Mouse (Mus musculus): ENCODE measurements around the gene Oog3. TPM values are rescaled to one million over a fixed set of nuclear protein-coding genes. Genes with fewer than 3 reads are reported as not detected.

Oog3 gene
- not detected in 2 replicates for total RNA-seq (2014; fragmentation: Nextera tagmentation)
- not detected in 2 replicates for total RNA-seq (2017)

GRCm38 (mm10) chr4:144162563-144162962 lies at the start of gene Oog3:
Gene Oog3, minus strand, starts transcription at chr4:144162663.
- ATAC-seq (replicated peaks; ENCODE audit: low FRiP score, low TSS enrichment, poor library complexity, severe bottlenecking), result no peak

DNA sequence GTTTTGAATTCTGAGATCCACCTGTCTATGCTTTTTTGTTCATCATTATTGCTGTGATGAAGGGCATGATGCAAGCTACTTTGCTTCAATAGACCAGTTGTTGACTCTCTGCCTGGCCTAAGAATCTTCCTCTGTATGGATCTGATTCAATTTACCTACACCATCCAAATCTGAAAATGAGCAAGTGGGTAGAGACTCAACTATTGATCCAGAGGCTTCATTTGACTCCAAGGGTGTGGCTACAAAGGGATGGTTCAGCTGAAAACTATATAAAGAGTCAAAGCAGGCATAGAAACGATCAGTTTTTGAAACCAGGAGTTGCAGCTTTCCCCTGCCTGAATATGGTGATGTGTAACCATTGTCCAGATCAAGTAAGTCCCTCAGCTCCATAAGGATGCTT lies 28.0 kb upstream of the Oog3 start, which contains the start of gene Oog2:
Oog2 (plus strand) TSS at position 301 of the 400 bp plus-strand sequence.
- no peak for ATAC-seq (replicated peaks; ENCODE audit: low FRiP score, low TSS enrichment, poor library complexity, severe bottlenecking)

Other genes with a start within 250 kb of the Oog3 start
- not detected in 2 replicates for gene Pramef25, start 211.6 kb downstream of the Oog3 start, total RNA-seq (2014; fragmentation: Nextera tagmentation)
- gene Pramef25, start 211.6 kb downstream of the Oog3 start, total RNA-seq (2017), result not detected in 2 replicates
- not detected in 2 replicates for gene Gm13101, start 195.7 kb downstream of the Oog3 start, total RNA-seq (2014; fragmentation: Nextera tagmentation)
- not detected in 2 replicates for gene Gm13101, start 195.7 kb downstream of the Oog3 start, total RNA-seq (2017)
- gene Pramef17, start 168.3 kb downstream of the Oog3 start, total RNA-seq (2014; fragmentation: Nextera tagmentation), result not detected in 2 replicates
- not detected in 2 replicates for gene Pramef17, start 168.3 kb downstream of the Oog3 start, total RNA-seq (2017)
- not detected in 2 replicates for gene Pramel4, start 103.5 kb downstream of the Oog3 start, total RNA-seq (2014; fragmentation: Nextera tagmentation)
- gene Pramel4, start 103.5 kb downstream of the Oog3 start, total RNA-seq (2017), result not detected in 2 replicates
- gene Gm13102, start 56.2 kb downstream of the Oog3 start, total RNA-seq (2014; fragmentation: Nextera tagmentation), result not detected in 2 replicates
- not detected in 2 replicates for gene Gm13102, start 56.2 kb downstream of the Oog3 start, total RNA-seq (2017)
- gene Oog2, start 28.1 kb upstream of the Oog3 start, total RNA-seq (2014; fragmentation: Nextera tagmentation), result not detected in 2 replicates
- gene Oog2, start 28.1 kb upstream of the Oog3 start, total RNA-seq (2017), result not detected in 2 replicates
- gene C87977, start 50.7 kb upstream of the Oog3 start, total RNA-seq (2014; fragmentation: Nextera tagmentation), result not detected in 2 replicates
- not detected in 2 replicates for gene C87977, start 50.7 kb upstream of the Oog3 start, total RNA-seq (2017)
- gene Pramel5, start 117.8 kb upstream of the Oog3 start, total RNA-seq (2014; fragmentation: Nextera tagmentation), result not detected in 2 replicates
- not detected in 2 replicates for gene Pramel5, start 117.8 kb upstream of the Oog3 start, total RNA-seq (2017)
- not detected in 2 replicates for gene Gm13128, start 167.6 kb upstream of the Oog3 start, total RNA-seq (2014; fragmentation: Nextera tagmentation)
- gene Gm13128, start 167.6 kb upstream of the Oog3 start, total RNA-seq (2017), result not detected in 2 replicates
- not detected in 2 replicates for gene Gm13119, start 195.3 kb upstream of the Oog3 start, total RNA-seq (2014; fragmentation: Nextera tagmentation)
- not detected in 2 replicates for gene Gm13119, start 195.3 kb upstream of the Oog3 start, total RNA-seq (2017)
- not detected in 2 replicates for gene Pramef20, start 215.3 kb upstream of the Oog3 start, total RNA-seq (2014; fragmentation: Nextera tagmentation)
- gene Pramef20, start 215.3 kb upstream of the Oog3 start, total RNA-seq (2017), result not detected in 2 replicates
- not detected in 2 replicates for gene Pramef12, start 245.8 kb upstream of the Oog3 start, total RNA-seq (2014; fragmentation: Nextera tagmentation)
- not detected in 2 replicates for gene Pramef12, start 245.8 kb upstream of the Oog3 start, total RNA-seq (2017)

All from megakaryocyte-erythroid progenitor cell, adult 5-6 weeks (primary cell).